Comparison of ENCODE assay signal across 16 mouse cellular contexts in genomic region chr2:160738354-160738753, GRCm38 (mm10). TPM values are rescaled to one million over a fixed set of nuclear protein-coding genes. Genes with fewer than 3 reads are reported as not detected.
DNase-seq lines count a peak whose midpoint lies in the region; ATAC-seq and TF ChIP-seq lines count a peak whose summit lies in the region.
"Had no signal": no experiment of that assay in that cellular context is flagged by ENCODE, and none has a peak within 500 bp of the region (broad histone marks: within the 10 kb centered on the region; RNA-seq: fewer than 3 reads in every experiment).

No protein-coding gene starts in this region.

- H3K4me1 ChIP-seq in kidney, postnatal 0 days (replicated peaks; ENCODE audit: insufficient read depth, low read length) = peaks cover 38% of the 10 kb centered on the region
- H3K4me1 ChIP-seq in heart, embryonic 13.5 days = peaks cover 99% of the 10 kb centered on the region
- peaks cover 96% of the 10 kb centered on the region for H3K4me1 ChIP-seq in lung, embryonic 15.5 days

- 0 out of 2 replicates have a peak, but pooled peaks cover 4% of the 10 kb centered on the region for H3K36me3 ChIP-seq in kidney, postnatal 0 days (ENCODE audit: insufficient read depth, low read length)
- H3K36me3 ChIP-seq in heart, embryonic 13.5 days = peaks cover 54% of the 10 kb centered on the region
- peaks cover 15% of the 10 kb centered on the region for H3K36me3 ChIP-seq in lung, embryonic 15.5 days
- H3K36me3 ChIP-seq: midbrain, embryonic 15.5 days had no signal

- H3K9ac ChIP-seq in kidney, postnatal 0 days (ENCODE audit: low read depth, low read length) = no peak overlapping the region
- 0 out of 2 replicates have a peak overlapping the region, but pooled peaks have one; percentile 14 for H3K9ac ChIP-seq in heart, embryonic 13.5 days
- H3K9ac ChIP-seq in lung, embryonic 15.5 days = no peak overlapping the region
- H3K9ac ChIP-seq: embryonic facial prominence, embryonic 12.5 days; midbrain, embryonic 15.5 days had no signal

- H3K4me3 ChIP-seq in kidney, postnatal 0 days (replicated peaks; ENCODE audit: low read depth, low read length) = no peak overlapping the region
- no peak overlapping the region for H3K4me3 ChIP-seq in heart, embryonic 13.5 days
- no peak overlapping the region for H3K4me3 ChIP-seq in lung, embryonic 15.5 days
- H3K4me3 ChIP-seq: embryonic facial prominence, embryonic 12.5 days; midbrain, embryonic 15.5 days had no signal

- H3K9me3 ChIP-seq in kidney, postnatal 0 days (replicated peaks; ENCODE audit: low read length) = no peaks in the 10 kb centered on the region
- H3K9me3 ChIP-seq in heart, embryonic 13.5 days = no peaks in the 10 kb centered on the region
- no peaks in the 10 kb centered on the region for H3K9me3 ChIP-seq in lung, embryonic 15.5 days
- H3K9me3 ChIP-seq: embryonic facial prominence, embryonic 12.5 days; midbrain, embryonic 15.5 days had no signal

- peak overlapping the region; percentile 28 for H3K27ac ChIP-seq in kidney, postnatal 0 days
- peak overlapping the region; percentile 48; the same call in 1 of the 2 replicates for H3K27ac ChIP-seq in heart, embryonic 13.5 days (replicated peaks)
- peak overlapping the region; percentile 71 for H3K27ac ChIP-seq in lung, embryonic 15.5 days
- H3K27ac ChIP-seq: embryonic facial prominence, embryonic 12.5 days; midbrain, embryonic 15.5 days had no signal

- peak; percentile 2 for DNase-seq in adrenal gland, postnatal 25 days
- DNase-seq in adrenal gland, adult 2 months = no peak
- no peak for DNase-seq in kidney, postnatal 0 days (ENCODE audit: low spot score)
- no peak for DNase-seq in kidney, adult 18-20 months
- no peak for DNase-seq in B cell, adult 2 months
- no peak for DNase-seq in layer of hippocampus, postnatal 36 days
- DNase-seq: adrenal gland, adult 8-10 months; cerebellum, adult 11 months; layer of hippocampus, adult 9-11 months; liver; spleen, adult 18-20 months; thymus, postnatal 25 days had no signal

- no peak for ATAC-seq in kidney, postnatal 0 days (replicated peaks; ENCODE audit: low FRiP score, low read depth)
- no peak for ATAC-seq in heart, embryonic 13.5 days (ENCODE audit: extremely low read depth, insufficient number of reproducible peaks, low FRiP score, low TSS enrichment)
- peak; percentile 35; the same call in 1 of the 2 replicates for ATAC-seq in lung, embryonic 15.5 days (ENCODE audit: borderline replicate concordance, extremely low read depth, low FRiP score, low TSS enrichment)
- ATAC-seq: midbrain, embryonic 15.5 days had no signal

- H3K27me3 ChIP-seq in kidney, postnatal 0 days (ENCODE audit: insufficient read depth, low read length) = no peaks in the 10 kb centered on the region
- no peaks in the 10 kb centered on the region for H3K27me3 ChIP-seq in heart, embryonic 13.5 days (replicated peaks)
- no peaks in the 10 kb centered on the region for H3K27me3 ChIP-seq in lung, embryonic 15.5 days
- H3K27me3 ChIP-seq: embryonic facial prominence, embryonic 12.5 days; midbrain, embryonic 15.5 days had no signal

- 43% methylated on average over 5 of the region's 5 CpGs for WGBS in kidney, postnatal 0 days
- 46% methylated on average over 5 of the region's 5 CpGs for WGBS in heart, embryonic 13.5 days
- WGBS in lung, embryonic 15.5 days = 42% methylated on average over 5 of the region's 5 CpGs

- TF ChIP-seq CTCF in kidney, postnatal 0 days (IDR thresholded peaks at IDR 0.05; ENCODE audit: low read depth) = no peak

- no peak overlapping the region for H3K4me2 ChIP-seq in kidney, postnatal 0 days (ENCODE audit: low read length)
- no peak overlapping the region for H3K4me2 ChIP-seq in heart, embryonic 13.5 days
- H3K4me2 ChIP-seq in lung, embryonic 15.5 days = no peak overlapping the region; the same call in 1 of the 2 replicates
- H3K4me2 ChIP-seq: embryonic facial prominence, embryonic 12.5 days; midbrain, embryonic 15.5 days had no signal

RNA-seq across cellular contexts. Expression of gene Plcg1, which starts 7.3 kb away (rescaled TPM):
- 63.3 and 90.9 TPM in 2 replicates for total RNA-seq in adrenal gland, postnatal 25 days (2021)
- 10 to 100 TPM; 49.1 to 52.3 TPM for total RNA-seq in adrenal gland, adult 2 months (2021)
- 28.3 and 61.1 TPM in 2 replicates for polyA plus RNA-seq in adrenal gland, adult 2 months (2012; rRNA removed)
- 31.6 and 32.5 TPM in 2 replicates for polyA plus RNA-seq in kidney, postnatal 0 days (2015; fragmentation: Nextera tagmentation; extraction: Ambion mirVana)
- polyA plus RNA-seq in heart, embryonic 13.5 days (2015; fragmentation: Nextera tagmentation; extraction: Ambion mirVana) = 25.5 and 29.4 TPM in 2 replicates
- 51.4 and 53.3 TPM in 2 replicates for polyA plus RNA-seq in lung, embryonic 15.5 days (2015; fragmentation: Nextera tagmentation; extraction: Ambion mirVana)
- 100 to 1,000 TPM in 1 of 2 experiments, 10 to 100 TPM in 1; 95.8 to 112 TPM for total RNA-seq in layer of hippocampus, postnatal 36 days (2021)
